Mouse (Mus musculus) T-helper 17 cell (primary cell): ENCODE results near the gene Olfr61.
"Not testable (repeated sequence)": the region's sequence is repeated elsewhere in the genome, so short reads cannot be mapped to it uniquely, and the experiment has no call there.

Source experiments
- in situ Hi-C, 2 experiments: fragments of 300-600 bp; cut with MboI, MseI; formaldehyde crosslinking; loops; 1 replicate in 1 of 2; 2 replicates in 1 of 2; pipeline ENCODE4 v1.15.1; 2025; ENCODE audit warnings: high pct_unique_total_duplicates in 2 of 2

Olfr61 gene

DNA sequence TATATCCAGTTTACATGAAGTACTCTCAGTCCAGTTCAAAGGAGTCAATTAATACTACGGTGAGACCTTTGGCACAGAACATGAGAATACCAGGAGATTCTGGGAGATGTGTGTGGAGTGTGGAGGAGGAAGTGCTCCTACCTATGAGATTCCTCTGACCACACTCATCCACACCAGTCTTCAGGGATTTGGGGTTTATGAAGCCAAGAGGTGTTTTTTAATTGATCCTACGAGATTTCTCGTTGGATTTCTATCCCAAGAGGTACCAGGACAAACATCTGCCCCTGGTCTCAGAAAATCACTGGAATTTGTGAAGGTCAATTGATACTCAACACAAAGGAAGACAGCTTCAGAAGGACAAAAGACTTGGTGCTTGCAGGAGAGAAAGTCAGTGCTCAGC, at the start of gene Olfr61:
Olfr61 (plus strand) TSS at position 301 of the 400 bp plus-strand sequence.
- in situ Hi-C loops = not testable (repeated sequence)

GRCm38 (mm10) chr7:140600969-140601368, 27.8 kb upstream of the Olfr61 start, which contains the start of gene Olfr46:
Gene Olfr46 (plus strand): TSS chr7:140601269.
- in situ Hi-C loops = not testable (repeated sequence)

DNA sequence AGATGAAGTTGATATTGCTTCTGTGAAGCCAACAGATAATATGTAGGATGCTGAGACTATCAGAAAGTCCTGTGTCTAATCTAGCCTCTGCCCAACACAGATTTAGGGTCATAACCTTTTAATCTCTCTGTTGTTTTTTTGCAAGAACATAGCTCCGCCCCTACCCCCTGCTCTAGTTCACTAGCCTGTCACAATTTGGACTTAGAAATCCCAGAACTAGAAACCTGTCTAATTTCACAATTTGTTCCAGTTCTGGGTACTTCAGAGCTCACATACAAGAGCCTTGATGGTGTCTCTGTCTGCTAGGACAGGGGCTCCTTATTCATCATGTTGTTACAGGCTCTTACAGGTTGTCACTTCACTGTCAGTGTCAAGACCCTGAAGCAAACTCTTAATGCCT, 1.8 kb downstream of the Olfr61 start:
- in situ Hi-C loops = loop anchor here in 1 of 2 experiments (10.0 kb wide), 1 partner anchor 484 kb away; the partner anchor contains the start of gene Ano9

- in situ Hi-C loops = no loop called here
These were observed 17.4 kb downstream of the Olfr61 start, which contains the start of gene Olfr53 for GRCm38 (mm10) chr7:140646152-140646551. Gene Olfr53 (plus strand): TSS chr7:140646452.

- in situ Hi-C loops = no loop called here
These were observed 30.9 kb downstream of the Olfr61 start, which contains the start of gene Olfr539 for GRCm38 (mm10) chr7:140659630-140660029. Gene Olfr539 (plus strand): TSS chr7:140659930.

- in situ Hi-C loops = not testable (repeated sequence)
These were observed 41.9 kb downstream of the Olfr61 start for GRCm38 (mm10) chr7:140670693-140671092.

DNA sequence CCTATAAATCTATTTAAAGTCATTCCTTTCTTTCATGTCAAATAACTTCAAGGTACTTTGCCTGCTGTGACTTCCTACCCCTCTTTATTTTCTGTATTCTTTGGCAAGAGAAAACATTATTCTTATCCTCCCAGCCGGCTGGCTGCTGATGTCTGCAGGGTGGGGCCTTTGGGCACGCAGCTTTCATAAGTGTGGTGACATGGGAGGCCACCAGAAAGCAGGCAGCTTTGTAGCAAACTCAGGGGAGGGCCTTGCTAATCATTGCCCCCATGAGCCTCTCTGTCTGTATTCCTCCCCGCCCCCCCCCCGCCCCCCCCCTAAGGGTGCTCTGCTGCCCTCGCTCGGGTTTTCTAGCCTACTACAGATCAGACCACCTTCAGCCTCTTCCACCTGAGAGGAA, 47.1 kb downstream of the Olfr61 start:
- in situ Hi-C loops = loop anchor here in 1 of 2 experiments (25.0 kb wide), 1 partner anchor 1786 kb away; the partner anchor contains the start of gene Lsp1

GRCm38 (mm10) chr7:140679591-140679990, 50.8 kb downstream of the Olfr61 start:
- in situ Hi-C loops = loop anchor here in 1 of 2 experiments (25.0 kb wide), 1 partner anchor 1783 kb away; the partner anchor contains the start of gene Lsp1

DNA sequence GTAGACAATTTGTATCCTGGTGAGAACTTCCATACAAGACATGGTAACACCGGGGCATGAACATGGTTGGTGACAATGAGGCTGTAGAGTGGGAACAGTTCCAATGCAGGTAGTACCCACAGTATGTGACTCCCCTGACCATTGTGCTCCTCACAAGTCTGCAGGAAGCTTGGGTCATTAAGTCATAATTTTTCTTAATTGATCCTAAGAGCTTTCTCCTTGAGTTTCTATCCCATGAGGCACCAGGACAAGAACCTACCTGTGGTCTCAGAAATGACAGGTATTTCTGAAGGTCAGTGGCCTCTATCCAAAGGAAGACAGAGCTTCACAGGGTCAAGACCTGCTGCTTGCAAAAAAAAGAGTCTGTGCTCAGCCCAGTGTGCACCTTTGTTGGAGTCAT, 52.9 kb downstream of the Olfr61 start, which contains the start of gene Olfr45:
Olfr45 (plus strand) TSS at position 301 of the 400 bp plus-strand sequence.
- in situ Hi-C loops = loop anchor here in 1 of 2 experiments (25.0 kb wide), 1 partner anchor 1781 kb away; the partner anchor contains the start of gene Lsp1
